Mouse (Mus musculus): ENCODE results near the gene Rab11fip4. TPM values are rescaled to one million over a fixed set of nuclear protein-coding genes. Genes with fewer than 3 reads are reported as not detected.

Rab11fip4 gene
- 93.7 TPM for polyA plus RNA-seq (2015; fragmentation: Illumina TruSeq; extraction: RNeasy Lipid Tissue Mini Kit (QIAGEN cat#74804); ENCODE audit: low read depth, low replicate concordance)

DNA sequence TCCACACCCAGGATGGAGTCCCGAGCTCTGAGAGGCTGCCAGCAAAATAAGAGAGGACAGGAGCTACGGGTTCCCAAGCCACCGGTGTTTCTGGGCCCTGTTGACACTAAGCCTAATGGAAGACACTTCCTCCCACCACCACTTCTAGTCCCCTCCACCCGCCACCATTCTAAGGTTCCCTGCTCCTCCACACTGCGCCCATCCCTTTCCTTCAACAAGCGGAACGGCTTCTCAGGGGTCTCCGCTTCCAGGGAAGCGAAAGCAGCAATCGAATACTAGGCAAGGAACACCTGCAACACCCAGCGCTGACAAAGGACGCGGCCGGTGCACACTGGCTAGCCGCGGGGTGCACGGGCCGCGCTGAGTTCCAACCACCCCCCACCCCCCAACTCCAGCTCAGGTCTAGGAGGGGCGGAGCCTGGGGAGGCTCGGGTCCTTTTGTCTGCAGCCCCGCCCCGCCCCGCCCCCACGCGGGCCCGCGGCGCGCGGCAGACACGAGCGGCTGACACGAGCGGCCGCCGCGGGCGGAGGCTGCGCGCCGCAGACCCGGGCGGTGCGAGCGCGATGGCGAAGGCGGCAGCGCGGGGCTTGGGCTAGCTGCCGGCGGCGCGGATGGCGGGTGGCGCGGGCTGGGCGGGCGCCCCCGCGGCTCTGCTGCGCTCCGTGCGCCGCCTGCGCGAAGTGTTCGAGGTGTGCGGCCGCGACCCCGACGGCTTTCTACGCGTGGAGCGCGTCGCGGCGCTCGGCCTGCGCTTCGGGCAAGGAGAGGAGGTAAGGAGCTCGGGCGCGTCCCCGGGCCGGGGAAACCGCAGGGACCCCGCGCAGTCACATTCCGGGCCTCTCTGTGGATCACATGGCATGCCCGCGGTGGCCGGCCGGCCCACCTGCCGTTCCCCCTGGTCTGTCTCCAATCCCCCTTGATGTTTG lies at the start of gene Rab11fip4:
Rab11fip4 (plus strand) TSS at position 549 of the 927 bp plus-strand sequence.

Other genes starting within 250 kb of the Rab11fip4 start
- 157 TPM for gene Omg, start 87.1 kb upstream of the Rab11fip4 start, polyA plus RNA-seq (2015; fragmentation: Illumina TruSeq; extraction: RNeasy Lipid Tissue Mini Kit (QIAGEN cat#74804); ENCODE audit: low read depth, low replicate concordance)
- gene Evi2b, start 67.5 kb upstream of the Rab11fip4 start, polyA plus RNA-seq (2015; fragmentation: Illumina TruSeq; extraction: RNeasy Lipid Tissue Mini Kit (QIAGEN cat#74804); ENCODE audit: low read depth, low replicate concordance) = 0.57 TPM
- gene Evi2, start 60.6 kb upstream of the Rab11fip4 start, polyA plus RNA-seq (2015; fragmentation: Illumina TruSeq; extraction: RNeasy Lipid Tissue Mini Kit (QIAGEN cat#74804); ENCODE audit: low read depth, low replicate concordance) = 0.15 TPM
- gene Evi2a, start 60.6 kb upstream of the Rab11fip4 start, polyA plus RNA-seq (2015; fragmentation: Illumina TruSeq; extraction: RNeasy Lipid Tissue Mini Kit (QIAGEN cat#74804); ENCODE audit: low read depth, low replicate concordance) = 65.9 TPM